Mouse (Mus musculus) midbrain, embryonic 13.5 days (tissue): ENCODE measurements around the gene Ift74. TPM values are rescaled to one million over a fixed set of nuclear protein-coding genes. Genes with fewer than 3 reads are reported as not detected.
A peak's percentile ranks its signal among the peaks of the same experiment; 100 is the strongest.
"Not testable (repeated sequence)": the region's sequence is repeated elsewhere in the genome, so short reads cannot be mapped to it uniquely, and the experiment has no call there.

Source experiments
- ATAC-seq: fragments of 200-750 bp; cut with Nextera tagmentation; 2 replicates; pipeline ENCODE4 v1.8.0; 2017; ENCODE audit warnings: mild to moderate bottlenecking, moderate TSS enrichment, moderate library complexity
- H3K27ac ChIP-seq: fragments of 300-500 bp; sonication (generic); 2 replicates; pipeline ENCODE4 v1.5.1; 2015; ENCODE audit warnings: inconsistent platforms, mild to moderate bottlenecking, moderate library complexity
- H3K27me3 ChIP-seq: fragments of 300-500 bp; sonication (generic); 2 replicates; pipeline ENCODE4 v1.6.1; 2015; ENCODE audit warnings: mild to moderate bottlenecking, inconsistent platforms
- H3K36me3 ChIP-seq: fragments of 300-500 bp; sonication (generic); 2 replicates; pipeline ENCODE4 v1.6.1; 2015; ENCODE audit warnings: mild to moderate bottlenecking, inconsistent platforms
- H3K4me1 ChIP-seq: fragments of 300-500 bp; sonication (generic); replicated peaks from 2 replicates; pipeline ENCODE4 v1.6.1; 2015; ENCODE audit warnings: inconsistent platforms
- H3K4me2 ChIP-seq: fragments of 300-500 bp; sonication (generic); replicated peaks from 2 replicates; pipeline ENCODE4 v1.6.1; 2015; ENCODE audit warnings: moderate library complexity, mild to moderate bottlenecking, inconsistent platforms
- H3K4me3 ChIP-seq: fragments of 300-500 bp; sonication (generic); replicated peaks from 2 replicates; pipeline ENCODE4 v1.5.1; 2015; ENCODE audit warnings: mild to moderate bottlenecking, inconsistent platforms
- H3K9ac ChIP-seq: fragments of 300-500 bp; sonication (generic); replicated peaks from 2 replicates; pipeline ENCODE4 v1.6.1; 2015; ENCODE audit warnings: mild to moderate bottlenecking, inconsistent platforms
- H3K9me3 ChIP-seq: fragments of 300-500 bp; sonication (generic); 2 replicates; pipeline ENCODE4 v1.6.1; 2016; ENCODE audit warnings: mild to moderate bottlenecking, inconsistent platforms
- WGBS: fragments of 180-500 bp; shearing (Covaris S2); methylation state at CpG from one replicate; pipeline ENCODE4 v1.1.7; 2015; 5-methylcytosine and 5-hydroxymethylcytosine counted together
- polyA plus RNA-seq: library from polyadenylated mRNA; unstranded; fragments of >200 nt; fragmentation: Nextera tagmentation; extraction: Ambion mirVana; gene quantifications from 2 replicates; pipeline ENCODE4 v1.2.1, GENCODE M21; 2015

The Ift74 gene
- polyA plus RNA-seq, 1 experiment from 2014 or later = 39.4 TPM

DNA sequence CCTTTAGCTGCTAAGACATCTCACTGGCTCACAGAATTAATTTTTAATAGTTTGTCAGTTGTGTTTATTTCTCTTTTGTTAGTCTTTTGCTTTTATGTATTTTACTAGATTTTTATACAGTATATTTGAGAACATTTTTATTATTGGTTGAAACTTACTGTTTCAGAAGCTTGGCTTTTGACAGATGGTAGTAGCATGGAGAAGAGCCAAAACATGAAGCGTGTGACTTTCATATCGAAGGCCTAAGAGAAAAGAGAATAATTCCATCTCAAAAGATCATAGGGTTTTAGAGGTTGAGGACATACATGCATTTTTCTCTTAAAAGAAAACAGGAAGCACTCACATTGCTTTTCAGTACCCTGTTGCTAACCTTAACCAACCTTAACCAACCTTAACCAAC, 28.9 kb downstream of the Ift74 start:
- Histone ChIP-seq H3K9ac (no peak overlapping the region), H3K36me3 (0 out of 2 replicates have a peak, but pooled peaks cover 5% of the 10 kb centered on the region), H3K27ac (no peak overlapping the region), H3K4me3 (no peak overlapping the region), H3K9me3 (no peaks in the 10 kb centered on the region), H3K4me2 (no peak overlapping the region), H3K4me1 (no peaks in the 10 kb centered on the region), H3K27me3 (no peaks in the 10 kb centered on the region)
- ATAC-seq = no peak
- 100% methylated on average over 2 of the region's 2 CpGs for WGBS

DNA sequence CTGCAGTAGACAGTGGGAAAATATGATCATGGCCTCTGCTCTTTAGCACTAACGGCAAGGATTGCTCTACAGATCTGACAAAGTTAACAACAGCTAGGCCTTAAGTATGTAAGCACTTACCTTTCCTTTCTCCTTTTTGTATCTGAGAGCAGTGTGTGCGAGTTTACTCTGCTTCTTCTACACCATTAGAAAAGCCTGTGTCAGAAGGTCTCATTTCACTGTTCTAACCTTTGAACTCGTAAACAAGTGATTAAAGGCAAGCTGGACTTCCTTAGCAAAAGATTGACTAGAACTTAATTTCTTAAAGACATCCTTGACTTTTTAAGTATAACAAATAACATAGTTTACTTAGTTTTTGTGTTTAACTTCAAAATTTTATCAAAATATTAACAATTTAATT, 35.6 kb downstream of the Ift74 start, which contains the start of gene Lrrc19:
Gene Lrrc19, minus strand, starts transcription at position 225 of the 400 bp plus-strand sequence.
- Histone ChIP-seq H3K36me3 (peaks cover 12% of the 10 kb centered on the region), H3K4me1 (no peaks in the 10 kb centered on the region), H3K4me2 (no peak within 1 kb of the TSS), H3K9ac (no peak within 1 kb of the TSS), H3K4me3 (no peak within 1 kb of the TSS), H3K9me3 (no peaks in the 10 kb centered on the region), H3K27ac (no peak within 1 kb of the TSS), H3K27me3 (no peaks in the 10 kb centered on the region)
- no peak for ATAC-seq
- WGBS = 94% methylated on average over 3 of the region's 3 CpGs

DNA sequence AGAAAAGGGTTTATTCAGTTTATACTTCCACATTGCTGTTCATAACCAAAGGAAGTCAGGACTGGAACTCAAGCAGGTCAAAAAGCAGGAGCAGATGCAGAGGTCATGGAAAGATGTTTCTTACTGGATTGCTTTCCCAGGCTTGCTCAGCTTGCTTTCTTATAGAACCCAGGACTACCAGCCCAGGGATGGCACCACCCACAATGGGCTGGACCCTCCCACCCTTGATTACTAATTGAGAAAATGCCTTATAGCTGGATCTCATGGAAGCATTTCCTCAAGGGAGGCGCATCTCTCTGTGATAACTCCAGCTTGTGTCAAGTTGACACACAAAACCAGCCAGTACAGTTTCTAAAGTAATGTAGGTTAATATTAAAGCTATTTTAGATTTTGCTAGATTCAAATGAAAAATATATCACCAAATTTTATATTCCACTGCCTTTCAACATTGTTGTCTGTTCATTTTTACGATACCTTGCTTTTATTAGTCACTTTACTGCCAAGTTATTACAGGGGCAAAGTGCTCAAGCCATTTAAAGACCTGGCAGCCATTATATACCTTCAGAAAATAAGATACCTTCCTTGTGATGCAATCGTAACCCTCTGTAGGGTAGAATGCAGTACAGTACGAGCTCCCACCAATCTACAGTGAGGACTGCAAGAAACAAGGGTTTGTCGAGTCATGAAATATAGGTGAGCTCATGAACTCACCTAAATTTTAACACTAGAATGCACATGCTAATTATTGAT, 36.3 kb downstream of the Ift74 start:
- not testable (repeated sequence) for H3K9ac ChIP-seq, H3K4me3 ChIP-seq, H3K9me3 ChIP-seq, ATAC-seq, H3K4me2 ChIP-seq, H3K27ac ChIP-seq, H3K4me1 ChIP-seq, H3K27me3 ChIP-seq
- WGBS = 98% methylated on average over 5 of the region's 5 CpGs
- peaks cover 18% of the 10 kb centered on the region for H3K36me3 ChIP-seq

DNA sequence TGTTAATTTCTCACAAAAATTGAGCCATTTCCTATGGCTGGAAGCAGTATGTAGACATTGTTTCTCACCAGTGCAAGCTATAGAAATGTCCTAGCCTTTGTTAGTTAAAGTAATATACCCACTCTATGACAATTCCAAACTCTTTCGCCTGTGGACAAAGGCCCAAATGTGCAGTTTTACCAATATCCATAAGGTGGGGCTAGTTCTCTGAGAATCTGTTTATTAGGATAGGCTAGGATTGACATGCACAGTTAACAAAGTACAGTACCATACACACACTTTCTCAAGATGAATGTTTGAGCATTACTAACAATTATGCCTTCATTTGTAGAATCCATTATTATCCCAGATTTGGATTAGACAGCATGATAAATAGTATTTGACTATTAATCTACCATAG, 55.4 kb downstream of the Ift74 start:
- no peak overlapping the region for H3K9ac ChIP-seq
- H3K4me2 ChIP-seq = no peak overlapping the region
- H3K9me3 ChIP-seq = no peaks in the 10 kb centered on the region
- ATAC-seq = peak; percentile 55; the same call in 1 of the 2 replicates
- H3K36me3 ChIP-seq = no peaks in the 10 kb centered on the region
- no peaks in the 10 kb centered on the region for H3K27me3 ChIP-seq
- H3K4me1 ChIP-seq = no peaks in the 10 kb centered on the region
- H3K4me3 ChIP-seq = no peak overlapping the region
- H3K27ac ChIP-seq = no peak overlapping the region
- WGBS = 41% methylated on average over 1 of the region's 1 CpGs

DNA sequence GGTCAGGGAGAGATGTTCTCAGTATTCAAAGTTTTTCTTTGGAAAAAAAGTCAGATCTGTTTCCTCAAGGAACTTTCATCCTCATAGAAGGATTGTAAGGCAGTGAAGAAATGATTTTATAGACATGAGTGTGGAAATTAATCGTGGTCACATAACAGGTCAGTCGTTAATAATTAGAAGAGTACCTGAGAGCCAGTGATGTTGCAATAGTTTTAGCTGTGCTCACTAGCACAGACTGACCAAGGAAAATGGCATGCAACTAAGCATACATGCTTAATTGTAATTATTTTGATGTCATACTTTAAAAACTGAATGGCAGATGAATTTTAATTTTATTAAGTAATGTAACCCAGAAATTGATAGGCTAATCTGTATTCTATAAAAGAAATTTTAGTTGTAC, 66.4 kb downstream of the Ift74 start:
- Histone ChIP-seq H3K36me3 (peaks cover 20% of the 10 kb centered on the region), H3K9ac (no peak overlapping the region), H3K27ac (no peak overlapping the region), H3K4me1 (no peaks in the 10 kb centered on the region), H3K4me3 (no peak overlapping the region), H3K4me2 (no peak overlapping the region), H3K27me3 (no peaks in the 10 kb centered on the region), H3K9me3 (no peaks in the 10 kb centered on the region)
- no peak for ATAC-seq
- WGBS = 95% methylated on average over 2 of the region's 2 CpGs

DNA sequence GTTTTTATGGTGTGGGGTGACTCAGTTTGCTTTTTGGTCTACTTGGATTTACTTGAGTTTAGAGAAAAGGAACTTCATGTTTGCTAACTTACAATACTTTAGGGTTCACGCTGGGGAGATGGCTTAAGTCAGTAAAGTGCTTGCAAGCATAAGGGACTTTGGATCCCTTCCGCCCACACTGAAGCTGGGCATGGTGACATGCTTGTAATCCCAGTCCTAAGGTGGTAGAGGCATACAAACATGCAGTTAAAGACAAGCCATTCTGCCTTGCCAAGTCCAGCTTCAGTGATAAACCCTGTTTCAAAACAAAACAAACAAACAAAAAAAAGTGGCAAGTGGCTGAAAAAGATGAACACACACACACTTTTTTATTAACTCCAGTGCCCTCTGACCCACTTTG, 66.9 kb downstream of the Ift74 start:
- Histone ChIP-seq H3K4me2 (no peak overlapping the region), H3K4me3 (no peak overlapping the region), H3K27me3 (no peaks in the 10 kb centered on the region), H3K9ac (no peak overlapping the region), H3K9me3 (no peaks in the 10 kb centered on the region), H3K27ac (no peak overlapping the region), H3K4me1 (no peaks in the 10 kb centered on the region), H3K36me3 (peaks cover 23% of the 10 kb centered on the region)
- WGBS = 92% methylated on average over 2 of the region's 2 CpGs
- ATAC-seq = no peak

DNA sequence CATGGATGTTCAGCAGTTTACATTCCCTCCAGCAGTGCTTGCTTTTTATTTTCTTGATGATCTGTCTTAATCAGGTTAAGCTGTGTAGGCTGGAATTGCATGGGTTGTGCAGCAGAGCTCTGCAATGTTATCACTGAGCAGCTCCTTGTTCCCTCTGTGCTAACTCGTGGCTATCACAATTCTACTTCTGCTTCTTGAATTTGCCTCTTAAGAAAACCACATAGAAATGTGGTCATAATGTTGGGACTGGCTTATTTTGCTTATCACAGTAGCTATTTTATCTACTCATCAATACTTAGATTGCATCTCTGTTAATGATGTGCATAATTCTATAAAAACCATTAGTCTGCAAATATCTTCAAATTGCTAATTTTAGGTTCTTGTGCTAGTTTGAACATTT, 67.7 kb downstream of the Ift74 start:
- Histone ChIP-seq H3K4me3 (no peak overlapping the region), H3K9ac (no peak overlapping the region), H3K4me2 (no peak overlapping the region), H3K27ac (no peak overlapping the region), H3K36me3 (peaks cover 29% of the 10 kb centered on the region), H3K9me3 (no peaks in the 10 kb centered on the region), H3K4me1 (no peaks in the 10 kb centered on the region), H3K27me3 (no peaks in the 10 kb centered on the region)
- WGBS = 78% methylated on average over 1 of the region's 1 CpGs
- ATAC-seq = no peak

DNA sequence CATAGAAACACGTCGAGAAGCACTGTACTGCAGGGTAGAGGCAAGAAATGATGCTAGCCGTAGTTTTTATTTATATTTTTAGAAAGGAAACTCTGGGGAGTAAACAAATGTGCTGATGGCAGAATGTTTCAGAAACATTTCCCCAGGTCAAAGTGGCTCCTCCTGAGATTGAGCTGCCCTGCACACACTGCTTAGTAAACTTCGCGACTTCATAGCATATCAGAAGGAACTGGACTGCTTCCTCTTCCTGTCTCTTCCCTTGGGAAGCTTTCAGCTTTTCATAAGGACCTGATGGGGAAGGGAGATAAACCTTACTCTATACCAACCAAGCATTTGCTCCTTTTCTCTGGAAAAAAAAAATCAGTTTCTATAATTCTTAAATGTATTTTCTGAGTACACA, 69.0 kb downstream of the Ift74 start:
- 90% methylated on average over 5 of the region's 5 CpGs for WGBS

DNA sequence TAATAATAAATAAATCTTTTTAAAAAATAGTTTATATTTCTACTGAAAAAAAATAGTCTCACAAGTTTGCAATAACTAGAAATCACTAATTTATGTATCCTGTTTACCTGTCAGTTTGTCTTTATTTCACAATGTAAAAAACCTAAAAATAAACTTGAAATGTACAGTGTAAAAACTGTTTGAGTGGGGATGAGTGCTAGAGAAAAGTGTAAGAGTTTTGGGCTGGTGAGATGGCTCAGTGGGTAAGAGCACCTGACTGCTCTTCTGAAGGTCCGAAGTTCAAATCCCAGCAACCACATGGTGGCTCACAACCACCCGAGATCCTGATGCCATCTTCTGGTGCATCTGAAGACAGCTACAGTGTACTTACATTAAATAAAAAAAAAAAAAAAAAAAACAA, 75.5 kb downstream of the Ift74 start:
- H3K4me3 ChIP-seq, H3K4me2 ChIP-seq, H3K27me3 ChIP-seq, H3K4me1 ChIP-seq, H3K9ac ChIP-seq, ATAC-seq, H3K27ac ChIP-seq, H3K9me3 ChIP-seq: not testable (repeated sequence)
- WGBS = 89% methylated on average over 2 of the region's 2 CpGs
- H3K36me3 ChIP-seq = peaks cover 25% of the 10 kb centered on the region

More for the DNA sequence above, 69.0 kb downstream of the Ift74 start:
- Histone ChIP-seq H3K4me1 (no peaks in the 10 kb centered on the region), H3K9ac (no peak overlapping the region), H3K27me3 (no peaks in the 10 kb centered on the region), H3K27ac (no peak overlapping the region), H3K4me2 (no peak overlapping the region), H3K9me3 (no peaks in the 10 kb centered on the region), H3K36me3 (peaks cover 40% of the 10 kb centered on the region), H3K4me3 (no peak overlapping the region)
- ATAC-seq = no peak

DNA sequence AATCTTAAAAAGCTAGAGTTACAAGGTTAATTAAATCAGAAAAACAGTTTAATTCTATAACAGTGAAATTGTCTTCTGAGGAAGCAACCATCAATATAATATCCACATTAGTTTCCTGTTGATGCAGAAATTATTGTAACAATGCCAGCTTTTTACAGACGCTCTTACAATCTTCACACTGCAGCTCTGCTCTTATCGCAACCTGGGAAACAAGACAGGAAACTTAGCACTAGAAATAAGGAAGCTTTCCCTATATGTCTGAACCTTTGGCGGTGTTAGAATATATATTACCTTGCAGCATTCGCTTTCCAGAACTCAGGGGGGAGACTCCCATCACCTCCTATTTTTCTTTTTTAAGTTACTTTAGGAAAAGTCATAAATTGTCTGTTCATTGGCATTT, 76.8 kb downstream of the Ift74 start:
- Histone ChIP-seq H3K9me3 (no peaks in the 10 kb centered on the region), H3K4me1 (no peaks in the 10 kb centered on the region), H3K27ac (no peak overlapping the region), H3K27me3 (no peaks in the 10 kb centered on the region), H3K4me3 (no peak overlapping the region), H3K9ac (no peak overlapping the region), H3K36me3 (peaks cover 23% of the 10 kb centered on the region), H3K4me2 (no peak overlapping the region)
- WGBS = 95% methylated on average over 4 of the region's 4 CpGs
- no peak for ATAC-seq

DNA sequence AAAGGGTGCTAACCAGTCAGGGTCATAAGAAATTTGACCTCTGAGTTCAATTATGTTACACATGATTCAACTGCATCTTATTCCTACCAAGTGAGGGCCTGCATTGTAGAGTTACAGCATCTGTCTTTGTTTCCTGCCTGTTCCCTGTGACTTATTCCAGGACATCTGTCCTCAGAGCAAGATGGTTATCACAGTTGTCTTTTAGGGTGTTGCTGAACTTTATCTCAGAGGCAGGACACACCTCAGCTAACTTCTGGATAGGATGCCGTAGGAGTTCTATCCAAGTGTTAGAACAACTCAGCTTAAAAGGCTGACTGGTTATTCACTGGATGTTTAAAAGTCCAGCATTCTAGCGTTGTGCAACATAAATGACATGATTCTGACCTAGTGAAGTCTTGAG, 77.9 kb downstream of the Ift74 start:
- Histone ChIP-seq H3K9ac (no peak overlapping the region), H3K36me3 (peaks cover 15% of the 10 kb centered on the region), H3K9me3 (no peaks in the 10 kb centered on the region), H3K27ac (no peak overlapping the region), H3K27me3 (no peaks in the 10 kb centered on the region), H3K4me2 (no peak overlapping the region), H3K4me3 (no peak overlapping the region), H3K4me1 (no peaks in the 10 kb centered on the region)
- ATAC-seq = no peak
- WGBS = 88% methylated on average over 2 of the region's 2 CpGs

DNA sequence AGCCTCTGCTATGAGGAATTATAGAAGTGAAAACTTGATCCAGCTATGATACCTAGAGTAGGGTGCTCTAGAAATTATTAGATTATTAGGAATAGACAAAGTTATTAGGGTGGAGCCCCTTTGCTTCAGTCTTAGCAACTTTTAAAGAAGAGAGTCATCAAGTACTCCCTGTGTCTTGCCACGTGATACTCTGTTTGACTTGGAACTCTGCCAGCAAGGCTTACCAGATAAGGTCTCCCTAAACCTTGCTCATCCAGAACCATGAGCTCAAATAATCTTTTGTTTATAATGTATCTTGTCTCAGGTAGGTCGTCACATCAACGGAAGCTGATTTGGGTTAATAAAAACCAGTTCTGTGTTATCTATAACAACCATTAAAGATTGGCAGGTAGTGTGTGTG, 82.1 kb downstream of the Ift74 start:
- no peak for ATAC-seq
- H3K4me2 ChIP-seq = no peak overlapping the region
- no peak overlapping the region for H3K4me3 ChIP-seq
- no peaks in the 10 kb centered on the region for H3K36me3 ChIP-seq
- no peak overlapping the region for H3K9ac ChIP-seq
- H3K4me1 ChIP-seq = no peaks in the 10 kb centered on the region
- H3K27ac ChIP-seq = no peak overlapping the region
- 82% methylated on average over 3 of the region's 3 CpGs for WGBS
- no peaks in the 10 kb centered on the region for H3K27me3 ChIP-seq
- H3K9me3 ChIP-seq = no peaks in the 10 kb centered on the region

DNA sequence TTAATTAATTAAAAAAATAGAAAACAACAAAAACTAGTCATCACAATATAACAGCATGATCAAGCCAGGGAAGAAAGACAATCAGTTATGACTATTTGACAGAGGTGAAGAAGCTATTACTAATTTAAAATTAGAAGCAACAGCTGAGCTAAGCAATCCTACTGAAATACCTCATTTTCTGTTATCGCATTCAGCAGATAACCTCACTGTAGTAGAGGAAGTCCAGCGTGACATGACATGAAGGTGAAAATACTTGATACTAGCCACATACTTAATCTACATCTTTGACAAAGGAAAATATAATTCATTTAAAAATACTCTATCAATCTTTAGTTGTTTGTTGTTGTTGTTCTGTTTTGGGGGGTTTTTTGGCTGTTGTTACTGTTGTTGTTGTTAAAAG, 96.7 kb downstream of the Ift74 start:
- H3K4me2 ChIP-seq = no peak overlapping the region
- 97% methylated on average over 2 of the region's 2 CpGs for WGBS
- no peak for ATAC-seq

More for the DNA sequence above, 96.7 kb downstream of the Ift74 start:
- no peak overlapping the region for H3K4me3 ChIP-seq
- H3K9me3 ChIP-seq = no peaks in the 10 kb centered on the region
- H3K4me1 ChIP-seq = no peaks in the 10 kb centered on the region
- H3K9ac ChIP-seq = no peak overlapping the region
- H3K36me3 ChIP-seq = no peaks in the 10 kb centered on the region
- no peak overlapping the region for H3K27ac ChIP-seq
- H3K27me3 ChIP-seq = no peaks in the 10 kb centered on the region
